Mouse (Mus musculus): ENCODE results near the gene A530016L24Rik. TPM values are rescaled to one million over a fixed set of nuclear protein-coding genes. Genes with fewer than 3 reads are reported as not detected.

A530016L24Rik gene
- polyA plus RNA-seq (2014; fragmentation: Illumina TruSeq; extraction: RNeasy Lipid Tissue Mini Kit (QIAGEN cat#74804); ENCODE audit: insufficient read depth, low read depth, low replicate concordance): 2.6 TPM

GRCm38 (mm10) chr12:112489134-112489533 is at the start of gene A530016L24Rik:
Gene A530016L24Rik, plus strand, starts transcription at chr12:112489448.

GRCm38 (mm10) chr12:112516697-112517337 is 27.6 kb downstream of the A530016L24Rik start, which contains the start of gene Tmem179:
Gene Tmem179, minus strand, starts transcription at chr12:112516747.

Other genes with a start within 250 kb of the A530016L24Rik start
- not detected for gene Tmem179, start 27.3 kb downstream of the A530016L24Rik start, polyA plus RNA-seq (2014; fragmentation: Illumina TruSeq; extraction: RNeasy Lipid Tissue Mini Kit (QIAGEN cat#74804); ENCODE audit: insufficient read depth, low read depth, low replicate concordance)
- 13.3 TPM for gene Inf2, start 99.3 kb downstream of the A530016L24Rik start, polyA plus RNA-seq (2014; fragmentation: Illumina TruSeq; extraction: RNeasy Lipid Tissue Mini Kit (QIAGEN cat#74804); ENCODE audit: insufficient read depth, low read depth, low replicate concordance)
- gene Adssl1, start 130.6 kb downstream of the A530016L24Rik start, polyA plus RNA-seq (2014; fragmentation: Illumina TruSeq; extraction: RNeasy Lipid Tissue Mini Kit (QIAGEN cat#74804); ENCODE audit: insufficient read depth, low read depth, low replicate concordance): 17.3 TPM
- gene Siva1, start 155.2 kb downstream of the A530016L24Rik start, polyA plus RNA-seq (2014; fragmentation: Illumina TruSeq; extraction: RNeasy Lipid Tissue Mini Kit (QIAGEN cat#74804); ENCODE audit: insufficient read depth, low read depth, low replicate concordance): 64.2 TPM
- gene Akt1, start 185.4 kb downstream of the A530016L24Rik start, polyA plus RNA-seq (2014; fragmentation: Illumina TruSeq; extraction: RNeasy Lipid Tissue Mini Kit (QIAGEN cat#74804); ENCODE audit: insufficient read depth, low read depth, low replicate concordance): 81.3 TPM
- 11.6 TPM for gene Zbtb42, start 189.4 kb downstream of the A530016L24Rik start, polyA plus RNA-seq (2014; fragmentation: Illumina TruSeq; extraction: RNeasy Lipid Tissue Mini Kit (QIAGEN cat#74804); ENCODE audit: insufficient read depth, low read depth, low replicate concordance)
- gene Cep170b, start 231.0 kb downstream of the A530016L24Rik start, polyA plus RNA-seq (2014; fragmentation: Illumina TruSeq; extraction: RNeasy Lipid Tissue Mini Kit (QIAGEN cat#74804); ENCODE audit: insufficient read depth, low read depth, low replicate concordance): 15.9 TPM

Measured in lung, adult 10 weeks (tissue).